Mouse (Mus musculus): ENCODE results near the gene Ppil1. TPM values are rescaled to one million over a fixed set of nuclear protein-coding genes. Genes with fewer than 3 reads are reported as not detected.
A peak's percentile ranks its signal among the peaks of the same experiment; 100 is the strongest.

The Ppil1 gene
- total RNA-seq (2017), result 68.8 and 69.8 TPM in 2 replicates

- peak; percentile 56 to 67 for ATAC-seq (replicated peaks in 1 of 2; ENCODE audit: insufficient read depth in 1 of 2, low FRiP score in 2 of 2, low TSS enrichment in 1 of 2, low read depth in 1 of 2, poor library complexity in 2 of 2, severe bottlenecking in 2 of 2)
Measured at GRCm38 (mm10) chr17:29263840-29264633, at the start of gene Ppil1. Ppil1 (minus strand) TSS chr17:29264186.

- no peak for ATAC-seq (replicated peaks in 1 of 2; ENCODE audit: insufficient read depth in 1 of 2, low FRiP score in 2 of 2, low TSS enrichment in 1 of 2, low read depth in 1 of 2, poor library complexity in 2 of 2, severe bottlenecking in 2 of 2)
Measured at GRCm38 (mm10) chr17:29313300-29313699, 49.3 kb upstream of the Ppil1 start.

- no peak for ATAC-seq (replicated peaks in 1 of 2; ENCODE audit: insufficient read depth in 1 of 2, low FRiP score in 2 of 2, low TSS enrichment in 1 of 2, low read depth in 1 of 2, poor library complexity in 2 of 2, severe bottlenecking in 2 of 2)
Measured at GRCm38 (mm10) chr17:29312082-29312481, 48.1 kb upstream of the Ppil1 start.

- no peak for ATAC-seq (replicated peaks in 1 of 2; ENCODE audit: insufficient read depth in 1 of 2, low FRiP score in 2 of 2, low TSS enrichment in 1 of 2, low read depth in 1 of 2, poor library complexity in 2 of 2, severe bottlenecking in 2 of 2)
Measured at GRCm38 (mm10) chr17:29311602-29312001, 47.6 kb upstream of the Ppil1 start.

GRCm38 (mm10) chr17:29310056-29310623 is 46.2 kb upstream of the Ppil1 start:
- ATAC-seq (replicated peaks in 1 of 2; ENCODE audit: insufficient read depth in 1 of 2, low FRiP score in 2 of 2, low TSS enrichment in 1 of 2, low read depth in 1 of 2, poor library complexity in 2 of 2, severe bottlenecking in 2 of 2), result no peak

GRCm38 (mm10) chr17:29305871-29306270 is 41.9 kb upstream of the Ppil1 start:
- peak in 1 of 2 experiments; percentile 25; a peak in 1 of 4 replicates for ATAC-seq (replicated peaks in 1 of 2; ENCODE audit: insufficient read depth in 1 of 2, low FRiP score in 2 of 2, low TSS enrichment in 1 of 2, low read depth in 1 of 2, poor library complexity in 2 of 2, severe bottlenecking in 2 of 2)

- ATAC-seq (replicated peaks in 1 of 2; ENCODE audit: insufficient read depth in 1 of 2, low FRiP score in 2 of 2, low TSS enrichment in 1 of 2, low read depth in 1 of 2, poor library complexity in 2 of 2, severe bottlenecking in 2 of 2), result no peak
Measured at GRCm38 (mm10) chr17:29305058-29305806, 41.2 kb upstream of the Ppil1 start.

- ATAC-seq (replicated peaks in 1 of 2; ENCODE audit: insufficient read depth in 1 of 2, low FRiP score in 2 of 2, low TSS enrichment in 1 of 2, low read depth in 1 of 2, poor library complexity in 2 of 2, severe bottlenecking in 2 of 2), result peak; percentile 38 to 79
Measured at GRCm38 (mm10) chr17:29304376-29305057, 40.5 kb upstream of the Ppil1 start.

- no peak for ATAC-seq (replicated peaks in 1 of 2; ENCODE audit: insufficient read depth in 1 of 2, low FRiP score in 2 of 2, low TSS enrichment in 1 of 2, low read depth in 1 of 2, poor library complexity in 2 of 2, severe bottlenecking in 2 of 2)
Measured at GRCm38 (mm10) chr17:29303856-29304255, 39.9 kb upstream of the Ppil1 start.

GRCm38 (mm10) chr17:29303087-29303486 is 39.1 kb upstream of the Ppil1 start:
- peak; percentile 29 to 30; a peak in 1 of 4 replicates for ATAC-seq (replicated peaks in 1 of 2; ENCODE audit: insufficient read depth in 1 of 2, low FRiP score in 2 of 2, low TSS enrichment in 1 of 2, low read depth in 1 of 2, poor library complexity in 2 of 2, severe bottlenecking in 2 of 2)

GRCm38 (mm10) chr17:29302149-29302548 is 38.2 kb upstream of the Ppil1 start:
- no peak for ATAC-seq (replicated peaks in 1 of 2; ENCODE audit: insufficient read depth in 1 of 2, low FRiP score in 2 of 2, low TSS enrichment in 1 of 2, low read depth in 1 of 2, poor library complexity in 2 of 2, severe bottlenecking in 2 of 2)

- no peak for ATAC-seq (replicated peaks in 1 of 2; ENCODE audit: insufficient read depth in 1 of 2, low FRiP score in 2 of 2, low TSS enrichment in 1 of 2, low read depth in 1 of 2, poor library complexity in 2 of 2, severe bottlenecking in 2 of 2)
Measured at GRCm38 (mm10) chr17:29301421-29301820, 37.4 kb upstream of the Ppil1 start.

GRCm38 (mm10) chr17:29300926-29301325 is 36.9 kb upstream of the Ppil1 start:
- ATAC-seq (replicated peaks in 1 of 2; ENCODE audit: insufficient read depth in 1 of 2, low FRiP score in 2 of 2, low TSS enrichment in 1 of 2, low read depth in 1 of 2, poor library complexity in 2 of 2, severe bottlenecking in 2 of 2), result no peak

GRCm38 (mm10) chr17:29299282-29299681 is 35.3 kb upstream of the Ppil1 start:
- no peak for ATAC-seq (replicated peaks in 1 of 2; ENCODE audit: insufficient read depth in 1 of 2, low FRiP score in 2 of 2, low TSS enrichment in 1 of 2, low read depth in 1 of 2, poor library complexity in 2 of 2, severe bottlenecking in 2 of 2)

GRCm38 (mm10) chr17:29297813-29298212 is 33.8 kb upstream of the Ppil1 start:
- ATAC-seq (replicated peaks in 1 of 2; ENCODE audit: insufficient read depth in 1 of 2, low FRiP score in 2 of 2, low TSS enrichment in 1 of 2, low read depth in 1 of 2, poor library complexity in 2 of 2, severe bottlenecking in 2 of 2), result no peak

- no peak for ATAC-seq (replicated peaks in 1 of 2; ENCODE audit: insufficient read depth in 1 of 2, low FRiP score in 2 of 2, low TSS enrichment in 1 of 2, low read depth in 1 of 2, poor library complexity in 2 of 2, severe bottlenecking in 2 of 2)
Measured at GRCm38 (mm10) chr17:29297321-29297720, 33.3 kb upstream of the Ppil1 start.

- no peak for ATAC-seq (replicated peaks in 1 of 2; ENCODE audit: insufficient read depth in 1 of 2, low FRiP score in 2 of 2, low TSS enrichment in 1 of 2, low read depth in 1 of 2, poor library complexity in 2 of 2, severe bottlenecking in 2 of 2)
Measured at GRCm38 (mm10) chr17:29295835-29296234, 31.8 kb upstream of the Ppil1 start.
